Mouse (Mus musculus) frontal cortex, adult (tissue): ENCODE results near the gene Ddost.

ENCODE experiments used
- ATAC-seq: cut with Nextera tagmentation; 2 replicates; pipeline ENCODE4 v1.9.2; 2017; ENCODE audit warnings: mild to moderate bottlenecking, moderate library complexity, mixed read lengths; ENCODE audit not compliant: low TSS enrichment

Gene Ddost

DNA sequence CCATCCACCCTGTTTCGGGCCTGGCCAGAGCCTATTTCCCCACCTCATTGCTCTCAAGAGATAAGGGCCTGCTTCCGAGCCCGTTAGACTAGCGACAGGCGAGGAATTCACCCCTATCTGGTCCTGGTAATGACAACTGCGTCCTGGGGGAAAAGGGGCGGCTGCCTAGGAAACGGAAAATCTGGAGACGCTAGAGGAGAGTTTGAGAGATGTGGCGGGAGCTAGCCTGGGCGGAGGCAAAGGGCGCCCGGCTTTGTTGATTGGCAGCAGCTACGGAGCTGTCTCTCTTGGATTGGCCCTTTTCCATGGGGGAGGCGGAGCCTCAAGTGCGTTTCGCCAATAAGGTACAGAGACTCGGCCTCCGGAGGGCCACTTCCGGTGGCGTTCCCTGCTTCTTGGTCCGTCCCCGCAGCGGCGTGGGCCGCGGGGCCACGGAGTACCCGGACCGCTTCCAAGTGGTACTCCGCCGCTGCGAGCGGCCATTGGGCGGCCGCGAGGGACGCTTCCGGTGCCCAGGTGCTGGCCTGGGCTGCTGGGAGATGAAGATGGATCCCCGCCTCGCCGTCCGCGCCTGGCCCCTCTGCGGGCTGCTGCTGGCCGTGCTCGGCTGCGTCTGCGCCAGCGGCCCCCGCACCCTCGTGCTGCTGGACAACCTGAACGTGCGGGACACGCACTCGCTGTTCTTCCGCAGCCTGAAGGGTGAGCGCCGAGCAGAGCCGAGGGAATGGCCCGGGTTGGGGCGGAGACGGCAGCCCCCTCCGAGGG is at the start of gene Ddost:
Ddost (plus strand) TSS at position 391 of the 765 bp plus-strand sequence.
- ATAC-seq: peak; percentile 95

GRCm38 (mm10) chr4:138257116-138257687 is 47.3 kb upstream of the Ddost start:
- no peak for ATAC-seq

GRCm38 (mm10) chr4:138258663-138259062 is 45.9 kb upstream of the Ddost start:
- no peak for ATAC-seq

- no peak for ATAC-seq
Observed at GRCm38 (mm10) chr4:138259482-138259881, 45.0 kb upstream of the Ddost start.

DNA sequence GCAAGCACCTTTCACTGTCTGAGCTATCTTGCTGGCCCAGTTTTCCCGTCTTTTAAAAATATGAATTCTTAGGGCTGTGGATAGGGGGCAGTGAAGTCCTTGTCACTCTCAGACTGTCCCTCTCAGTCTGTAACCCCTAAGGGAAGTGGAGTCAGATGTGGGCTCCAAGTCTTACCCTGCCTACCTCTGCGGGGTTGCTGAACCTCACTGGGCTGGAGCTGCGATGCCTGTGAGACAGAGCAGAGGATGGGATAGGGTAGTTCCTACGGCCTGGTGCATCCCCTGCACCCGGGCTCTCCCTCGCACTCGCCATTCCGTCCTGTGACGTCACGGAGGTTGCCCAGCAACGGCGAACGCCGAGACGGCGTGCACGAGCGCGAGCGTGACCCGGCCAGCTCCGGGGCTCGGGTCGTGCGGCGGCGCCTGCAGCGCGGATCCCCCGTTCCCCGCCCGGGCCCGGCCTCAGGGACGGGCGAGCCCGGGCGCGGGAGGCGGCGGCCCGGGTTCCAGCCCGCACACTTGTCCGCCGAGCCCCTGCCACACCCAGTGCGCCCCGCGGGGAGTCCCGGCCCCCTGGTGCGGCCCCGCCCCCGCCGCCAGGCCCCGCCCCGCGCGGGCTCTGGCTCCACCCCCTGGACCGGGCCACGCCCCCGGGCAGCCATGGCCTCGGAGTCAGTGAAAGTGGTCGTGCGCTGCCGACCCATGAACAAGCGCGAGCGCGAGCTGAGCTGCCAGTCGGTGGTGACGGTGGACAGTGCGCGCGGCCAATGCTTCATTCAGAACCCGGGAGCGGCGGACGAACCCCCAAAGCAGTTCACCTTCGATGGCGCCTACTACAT is 42.5 kb upstream of the Ddost start:
- ATAC-seq: peak; percentile 79

DNA sequence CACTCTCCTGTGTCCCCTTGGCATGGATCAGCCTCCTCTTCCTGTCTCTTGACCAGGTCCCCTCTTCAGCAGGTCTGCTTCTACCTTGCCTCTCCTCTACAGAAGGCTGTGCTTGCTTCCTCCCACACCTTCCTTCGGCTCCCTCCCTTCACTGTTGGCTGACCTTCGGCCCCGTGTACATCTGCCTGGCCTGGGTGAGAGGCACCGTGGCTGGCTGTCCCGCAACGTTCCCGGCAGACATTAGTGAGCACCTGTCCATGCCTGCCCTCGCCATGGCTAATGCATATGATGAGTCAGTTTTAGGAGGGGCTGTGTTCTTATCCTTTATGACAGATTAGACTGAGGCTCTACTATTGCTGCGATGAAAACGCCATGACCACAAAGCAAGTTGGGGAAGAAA is 36.7 kb upstream of the Ddost start:
- ATAC-seq: no peak

- peak; percentile 79 for ATAC-seq
Observed at GRCm38 (mm10) chr4:138272011-138272997, 32.2 kb upstream of the Ddost start.

DNA sequence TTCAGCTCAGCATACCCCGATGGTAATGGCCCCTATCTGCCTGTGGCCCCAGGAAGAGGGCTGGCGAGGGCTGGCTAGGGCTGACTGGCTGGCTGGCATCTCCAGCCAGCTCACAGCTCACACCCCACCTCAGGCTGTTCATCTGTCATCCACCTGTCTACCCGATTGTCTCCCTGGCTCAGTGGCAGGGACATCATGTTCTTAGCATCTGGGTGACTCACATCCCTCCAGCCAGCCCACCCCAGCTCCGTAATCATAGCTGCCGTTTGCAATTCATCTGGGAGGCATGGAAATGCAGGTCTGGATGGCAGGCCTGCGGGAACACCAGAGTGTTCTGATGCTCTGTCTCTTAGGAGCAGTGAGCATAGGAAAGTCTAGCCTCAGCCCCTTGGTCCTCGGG is 26.2 kb upstream of the Ddost start:
- ATAC-seq: peak; percentile 36; the same call in 1 of the 2 replicates

DNA sequence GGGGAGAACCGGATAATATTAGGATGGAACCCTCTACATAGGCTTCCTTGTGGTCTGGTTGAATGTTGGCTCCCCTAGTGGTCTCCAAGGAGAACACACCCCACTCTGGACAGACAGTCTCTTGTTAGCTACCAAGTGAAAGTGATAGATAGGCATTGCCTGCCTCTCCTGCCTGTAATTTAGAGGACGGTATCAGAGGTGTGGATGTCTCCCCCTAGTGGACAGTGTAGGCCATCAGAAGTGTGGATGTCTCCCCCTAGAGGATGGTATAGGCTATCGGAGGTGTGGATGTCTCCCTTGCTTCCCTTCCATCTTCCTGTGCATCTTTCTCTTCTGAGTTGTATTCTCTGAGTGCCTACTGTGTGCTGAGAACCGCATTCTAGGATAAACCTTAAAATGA is 21.7 kb upstream of the Ddost start:
- peak; percentile 91 for ATAC-seq

GRCm38 (mm10) chr4:138286411-138286810 is 18.1 kb upstream of the Ddost start:
- ATAC-seq: no peak

- no peak for ATAC-seq
Observed at GRCm38 (mm10) chr4:138288691-138289090, 15.8 kb upstream of the Ddost start.

DNA sequence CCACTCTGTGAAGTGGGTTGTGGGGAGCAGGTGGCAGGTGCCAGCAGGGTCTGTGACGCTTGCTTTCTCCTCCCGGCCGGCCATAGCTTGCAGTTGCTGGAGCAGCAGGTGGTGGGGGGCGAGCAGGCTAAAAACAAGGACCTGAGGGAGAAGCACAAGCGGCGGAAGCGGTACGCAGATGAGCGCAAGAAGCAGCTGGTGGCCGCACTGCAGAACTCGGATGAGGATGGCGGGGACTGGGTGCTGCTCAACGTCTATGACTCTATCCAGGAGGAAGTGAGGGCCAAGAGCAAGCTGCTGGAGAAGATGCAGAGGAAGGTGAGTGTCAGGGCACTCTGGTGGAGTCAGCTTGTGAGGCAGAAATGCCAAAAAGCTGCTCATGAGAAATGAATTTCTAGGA is 12.5 kb upstream of the Ddost start:
- ATAC-seq: no peak

DNA sequence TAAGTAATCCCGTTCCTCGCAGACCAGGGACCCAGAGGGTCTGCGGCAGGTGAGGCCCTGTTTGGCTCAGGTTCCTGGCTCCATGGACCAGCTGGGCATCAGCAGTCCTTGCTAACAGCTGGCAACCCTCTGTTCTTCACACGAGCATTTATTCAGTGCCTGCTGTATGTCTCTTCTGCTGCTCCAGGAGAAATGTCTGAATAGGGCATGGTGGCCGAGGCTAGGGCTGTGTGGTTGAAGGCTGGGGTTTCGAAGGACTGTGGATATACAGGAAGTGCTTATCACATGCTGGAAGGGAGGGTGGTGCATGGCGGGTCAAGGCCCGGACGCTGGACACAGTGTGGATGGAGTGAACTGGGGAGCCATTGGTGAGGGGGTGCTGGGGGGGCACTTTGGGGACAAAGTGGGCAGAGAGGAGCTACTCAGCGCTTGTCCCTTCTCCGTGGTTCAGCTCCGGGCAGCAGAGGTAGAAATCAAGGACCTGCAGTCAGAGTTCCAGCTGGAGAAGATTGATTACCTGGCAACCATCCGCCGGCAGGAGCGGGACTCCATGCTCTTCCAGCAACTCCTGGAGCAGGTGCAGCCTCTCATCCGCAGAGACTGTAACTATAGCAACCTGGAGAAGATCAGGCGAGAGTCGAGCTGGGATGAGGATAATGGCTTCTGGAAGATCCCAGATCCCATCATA is 11.1 kb upstream of the Ddost start:
- peak; percentile 62 for ATAC-seq

GRCm38 (mm10) chr4:138293949-138294550 is 10.5 kb upstream of the Ddost start:
- no peak for ATAC-seq

DNA sequence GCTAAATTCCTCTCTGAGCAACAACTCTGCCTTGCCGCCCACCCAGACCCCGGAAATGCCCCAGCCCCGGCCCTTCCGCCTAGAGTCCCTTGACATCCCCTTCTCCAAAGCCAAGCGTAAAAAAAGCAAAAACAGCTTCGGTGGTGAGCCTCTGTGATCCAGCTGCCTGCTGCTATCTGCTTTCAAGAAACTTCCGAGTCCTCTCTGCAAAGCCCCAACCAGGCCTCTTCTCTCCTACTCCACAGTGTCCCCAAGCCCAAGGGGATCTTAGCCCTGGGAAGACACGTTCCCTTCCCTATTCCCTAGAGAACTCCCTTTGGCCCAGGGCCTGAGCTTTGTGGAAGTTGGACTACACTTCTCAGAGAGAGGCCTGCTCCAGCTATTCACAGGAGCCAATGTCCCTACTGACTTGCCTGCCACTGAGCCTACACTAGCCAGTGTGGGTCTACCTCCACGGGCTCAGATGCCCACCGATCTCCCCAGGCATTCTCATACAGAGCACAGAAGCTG is 3.2 kb upstream of the Ddost start:
- ATAC-seq: no peak

DNA sequence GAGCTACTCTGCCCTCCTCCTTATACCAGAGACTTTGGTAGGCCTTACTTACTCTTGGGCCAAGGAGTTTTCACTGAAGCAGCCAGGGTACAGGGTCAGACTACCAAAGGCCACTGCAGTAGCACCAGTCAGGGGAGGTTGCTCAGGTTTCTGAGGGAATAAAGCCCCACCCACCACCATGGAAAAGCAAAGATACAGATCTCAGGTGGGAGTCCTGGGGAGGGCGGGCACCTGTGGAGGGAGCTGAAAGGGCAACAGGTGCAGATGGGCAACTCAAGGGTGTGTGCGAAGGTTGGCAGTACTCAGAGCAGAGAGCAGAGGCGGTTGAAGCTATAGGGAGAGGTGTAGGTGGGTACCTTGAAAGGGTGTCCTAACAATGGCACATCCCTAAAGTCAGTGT is 1.5 kb upstream of the Ddost start:
- ATAC-seq: no peak

DNA sequence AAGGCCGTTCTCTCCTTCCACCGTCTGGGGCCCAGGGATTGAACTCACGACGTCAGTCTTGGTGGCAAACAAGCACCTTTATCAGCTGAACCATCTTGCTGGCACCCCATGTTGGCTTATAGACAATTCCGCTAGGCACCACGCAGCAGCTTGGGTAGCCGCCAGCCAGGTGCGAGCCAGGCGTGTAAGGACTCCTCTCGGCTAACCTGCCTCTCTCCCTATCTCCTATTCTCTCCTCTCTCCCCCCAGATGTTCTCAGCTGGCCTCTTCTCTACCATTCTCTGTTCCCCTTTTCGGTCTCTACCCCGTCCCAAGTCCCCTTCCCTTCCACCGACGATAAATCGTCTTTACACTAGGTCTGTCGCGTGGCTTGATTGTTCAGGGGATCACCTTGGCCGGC is 788 bp upstream of the Ddost start:
- ATAC-seq: no peak

DNA sequence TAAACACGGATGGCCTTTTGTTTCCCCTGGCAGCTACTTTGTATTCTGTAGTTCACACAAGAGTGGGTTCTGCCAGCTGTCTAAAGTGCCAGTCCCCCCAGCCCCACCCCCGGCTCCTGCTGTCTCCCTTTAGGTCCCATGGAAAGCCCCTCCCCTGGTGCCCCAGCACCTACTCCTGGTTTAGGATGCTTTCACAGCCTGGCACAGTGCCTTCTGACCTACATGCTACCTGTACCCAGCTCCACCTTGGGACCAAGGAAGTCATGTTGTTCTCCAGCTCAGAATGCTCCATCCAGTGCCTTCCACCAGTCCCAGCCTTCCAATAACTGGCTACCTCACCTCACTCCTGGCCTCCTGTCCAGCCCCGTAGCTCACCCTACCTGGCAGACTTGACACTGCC is 2.5 kb downstream of the Ddost start:
- ATAC-seq: no peak

DNA sequence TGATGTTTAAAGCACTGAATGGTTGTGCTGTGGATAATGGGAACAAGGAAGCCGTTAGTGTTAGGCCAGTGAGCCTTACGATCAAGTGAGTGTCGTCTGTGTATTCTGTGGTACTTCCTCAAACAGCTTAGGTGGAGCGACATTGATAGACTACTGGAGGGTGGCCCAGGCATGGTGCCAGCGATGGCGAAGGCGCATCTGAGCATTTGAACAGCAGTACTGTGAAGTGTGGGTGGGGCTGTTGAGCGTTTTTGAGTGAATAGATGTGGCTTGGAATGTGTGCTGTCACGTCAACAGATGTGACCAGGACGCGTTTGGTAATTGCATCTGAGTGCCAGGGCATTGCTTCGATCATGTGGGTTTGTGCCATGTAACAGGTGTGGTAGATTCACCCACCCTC is 3.2 kb downstream of the Ddost start:
- no peak for ATAC-seq

- ATAC-seq: no peak
Observed at GRCm38 (mm10) chr4:138310311-138310910, 5.9 kb downstream of the Ddost start.
